26 mouse cellular contexts compared by ENCODE assay signal in genomic region chr3:106573191-106573590, GRCm38 (mm10). TPM values are rescaled to one million over a fixed set of nuclear protein-coding genes. Genes with fewer than 3 reads are reported as not detected.
DNase-seq lines count a peak whose midpoint lies in the region; ATAC-seq and TF ChIP-seq lines count a peak whose summit lies in the region.
"Had no signal": no experiment of that assay in that cellular context is flagged by ENCODE, and none has a peak within 500 bp of the region (broad histone marks: within the 10 kb centered on the region; RNA-seq: fewer than 3 reads in every experiment).

No protein-coding gene starts in this region.

- 0 out of 2 replicates have a peak overlapping the region, but pooled peaks have one; percentile 11 for H3K9ac ChIP-seq in MEL (ENCODE audit: control insufficient read depth, low read depth, low read length, poor library complexity, severe bottlenecking)
- no peak overlapping the region for H3K9ac ChIP-seq in liver, embryonic 12.5 days
- H3K9ac ChIP-seq: forebrain, postnatal 0 days; heart, embryonic 13.5 days; hindbrain, embryonic 15.5 days had no signal

- TF ChIP-seq RAD21 in MEL (IDR thresholded peaks at IDR 0.05; ENCODE audit: low read depth, low read length), result no peak

- 50% methylated on average over 2 of the region's 3 CpGs for WGBS in macrophage (ENCODE audit: missing documents)
- 58% methylated on average over 3 of the region's 3 CpGs for WGBS in liver, embryonic 12.5 days (ENCODE audit: insufficient replicate concordance)

- no peaks in the 10 kb centered on the region for H3K9me3 ChIP-seq in MEL (replicated peaks; ENCODE audit: insufficient read depth, low read length)
- no peaks in the 10 kb centered on the region for H3K9me3 ChIP-seq in liver, embryonic 12.5 days (replicated peaks)
- H3K9me3 ChIP-seq: forebrain, embryonic 10.5 days; G1E; heart, embryonic 10.5 days; heart, embryonic 13.5 days; hindbrain, embryonic 15.5 days had no signal

- H3K27ac ChIP-seq in MEL (ENCODE audit: control insufficient read depth, low read depth, low read length), result no peak overlapping the region; the same call in 1 of the 2 replicates
- H3K27ac ChIP-seq in bone marrow macrophage, adult 2 months (ENCODE audit: insufficient read depth, low read depth, low read length), result peak overlapping the region; percentile 72
- H3K27ac ChIP-seq in macrophage, result peak overlapping the region; percentile 19; the same call in 1 of the 2 replicates
- no peak overlapping the region for H3K27ac ChIP-seq in liver, embryonic 12.5 days
- H3K27ac ChIP-seq: forebrain, embryonic 10.5 days; heart, adult 2 months; heart, embryonic 10.5 days; heart, embryonic 13.5 days; hindbrain, embryonic 15.5 days had no signal

- TF ChIP-seq POLR2A in MEL (IDR thresholded peaks at IDR 0.05; ENCODE audit: control insufficient read depth in 1 of 2, insufficient read depth in 1 of 2, low read depth in 1 of 2, low read length in 2 of 2, poor library complexity in 1 of 2), result no peak
- TF ChIP-seq POLR2A in bone marrow macrophage, adult 2 months (IDR thresholded peaks at IDR 0.05; ENCODE audit: borderline replicate concordance, low read depth, low read length), result no peak

- 0 out of 2 replicates have a peak, but pooled peaks have one; percentile 43 for ATAC-seq in monocyte, adult 5-6 weeks (replicated peaks; ENCODE audit: insufficient number of reproducible peaks, low FRiP score, low TSS enrichment, poor library complexity, severe bottlenecking)
- ATAC-seq in liver, embryonic 12.5 days, result no peak
- ATAC-seq: forebrain, embryonic 14.5 days; forebrain, postnatal 0 days; intestine, postnatal 0 days; Patski had no signal

- no peak for TF ChIP-seq CTCF in MEL (IDR thresholded peaks at IDR 0.05 in 2 of 3, conservative IDR thresholded peaks at IDR 0.05 in 1 of 3; ENCODE audit: control insufficient read depth in 1 of 3, insufficient read depth in 1 of 3, low read depth in 2 of 3, low read length in 3 of 3, poor library complexity in 1 of 3, severe bottlenecking in 1 of 3)
- no peak for TF ChIP-seq CTCF in bone marrow macrophage, adult 2 months (IDR thresholded peaks at IDR 0.05; ENCODE audit: low read depth, low read length)

- DNase-seq in MEL (ENCODE audit: low read depth, low spot score) (peak; percentile 54), MN1 (ENCODE audit: low spot score) (no peak)
- DNase-seq in adrenal gland, postnatal 36 days, result no peak
- DNase-seq: adrenal gland, postnatal 10 days; cerebellum, adult 11-12 months; cerebellum, adult 8-10 months; cerebellum, postnatal 10 days; cerebellum, postnatal 36 days; forebrain, postnatal 0 days; gastrocnemius, postnatal 25 days; heart, adult 2 months; heart, postnatal 14 days; heart, postnatal 4 days had no signal

- no peak overlapping the region for H3K4me2 ChIP-seq in liver, embryonic 12.5 days
- H3K4me2 ChIP-seq: heart, embryonic 13.5 days; hindbrain, embryonic 15.5 days had no signal

- H3K4me3 ChIP-seq in MEL (ENCODE audit: control insufficient read depth in 1 of 2, insufficient read depth in 1 of 2, low read depth in 2 of 2, low read length in 2 of 2) (no peak overlapping the region), macrophage (ENCODE audit: inconsistent target) (no peak overlapping the region)
- no peak overlapping the region for H3K4me3 ChIP-seq in bone marrow macrophage, adult 2 months (ENCODE audit: insufficient read depth, low read length)
- no peak overlapping the region for H3K4me3 ChIP-seq in liver, embryonic 12.5 days
- H3K4me3 ChIP-seq: forebrain, embryonic 10.5 days; heart, adult 2 months; heart, embryonic 10.5 days; heart, embryonic 13.5 days; hindbrain, embryonic 15.5 days had no signal

- no peaks in the 10 kb centered on the region for H3K79me2 ChIP-seq in MEL (ENCODE audit: control insufficient read depth, insufficient read depth, low read length, poor library complexity)
- peaks cover 8% of the 10 kb centered on the region; the same call in 1 of the 2 replicates for H3K79me2 ChIP-seq in macrophage (ENCODE audit: inconsistent target)

- H3K27me3 ChIP-seq in MEL (ENCODE audit: control insufficient read depth in 1 of 2, insufficient read depth in 2 of 2, low read length in 2 of 2), result no peaks in the 10 kb centered on the region
- H3K27me3 ChIP-seq in liver, embryonic 12.5 days (replicated peaks), result no peaks in the 10 kb centered on the region
- H3K27me3 ChIP-seq: CH12.LX; heart, embryonic 13.5 days; hindbrain, embryonic 15.5 days; Patski had no signal

- peaks cover 0 to 2% of the 10 kb centered on the region in 2 experiments; a peak in 2 of 4 replicates for H3K4me1 ChIP-seq in MEL (ENCODE audit: control insufficient read depth in 1 of 2, insufficient read depth in 2 of 2, low read length in 2 of 2)
- peaks cover 4% of the 10 kb centered on the region; the same call in 1 of the 2 replicates for H3K4me1 ChIP-seq in bone marrow macrophage, adult 2 months (ENCODE audit: control insufficient read depth, insufficient read depth, low read length)
- H3K4me1 ChIP-seq in liver, embryonic 12.5 days, result no peaks in the 10 kb centered on the region
- H3K4me1 ChIP-seq: forebrain, embryonic 10.5 days; heart, embryonic 10.5 days; heart, embryonic 13.5 days; hindbrain, embryonic 15.5 days had no signal

- H3K36me3 ChIP-seq in MEL (ENCODE audit: control insufficient read depth in 1 of 2, insufficient read depth in 2 of 2, low read length in 2 of 2) (peaks cover 0 to 7% of the 10 kb centered on the region in 2 experiments; a peak in 2 of 4 replicates), macrophage (ENCODE audit: inconsistent target) (peaks cover 31% of the 10 kb centered on the region)
- peaks cover 7% of the 10 kb centered on the region; the same call in 1 of the 2 replicates for H3K36me3 ChIP-seq in liver, embryonic 12.5 days
- H3K36me3 ChIP-seq: G1E had no signal

- no peak for TF ChIP-seq EP300 in MEL (IDR thresholded peaks at IDR 0.05; ENCODE audit: low read depth in 1 of 2, low read length in 2 of 2)

TF ChIP-seq in MEL, 35 proteins besides CTCF, POLR2A, EP300 and RAD21:
- TF ChIP-seq ZNF384 (IDR thresholded peaks at IDR 0.05; ENCODE audit: low read depth, low read length), result peak; percentile 81
- TF ChIP-seq ETS1 (IDR thresholded peaks at IDR 0.05; ENCODE audit: low read depth, low read length), result peak; percentile 11; the same call in 1 of the 2 replicates
- no peak for TF ChIP-seq USF2 (IDR thresholded peaks at IDR 0.05; ENCODE audit: borderline replicate concordance in 1 of 2, insufficient read depth in 1 of 2, low read depth in 1 of 2, low read length in 2 of 2)
- TF ChIP-seq SIN3A (IDR thresholded peaks at IDR 0.05; ENCODE audit: low read length), result 0 out of 2 replicates have a peak, but pooled peaks have one; percentile 24

RNA-seq across cellular contexts. Expression of gene Cept1, which starts 25.6 kb away (rescaled TPM):
- total RNA-seq in MEL (2012; rRNA removed), result 26.0 and 32.0 TPM in 2 replicates
- polyA plus RNA-seq in MEL (2012; ENCODE audit: insufficient read depth in 1 of 2, insufficient read length in 2 of 2, low read depth in 1 of 2, low replicate concordance in 2 of 2, missing spikeins in 1 of 2), result 10 to 100 TPM in 1 of 2 experiments, not detected in 1; 15.9 TPM
- 116 and 119 TPM in 2 replicates for polyA plus RNA-seq in bone marrow macrophage, adult 2 months (2012; ENCODE audit: insufficient read depth, insufficient read length, missing spikeins)
- total RNA-seq in macrophage (2018; cell fraction: chromatin; rRNA removed), result 100 to 1,000 TPM in 20 of 26 experiments, 10 to 100 TPM in 6; 39.3 to 455 (median 247) TPM
- 100 to 1,000 TPM in 23 of 26 experiments, 10 to 100 TPM in 3; 85.5 to 266 (median 152) TPM for total RNA-seq in macrophage (2018; cell fraction: cytosol; rRNA removed)
- total RNA-seq in macrophage (2018; cell fraction: nucleus; rRNA removed), result 100 to 1,000 TPM; 107 to 448 (median 341) TPM
- polyA plus RNA-seq in macrophage (2018), result 73.6 to 155 TPM (median 154 TPM) in 3 replicates
- 149 to 192 TPM (median 150 TPM) in 3 replicates for total RNA-seq in monocyte, adult 5-6 weeks (2017)
- total RNA-seq in adrenal gland, postnatal 36 days (2021), result 10 to 100 TPM; 37.2 to 37.7 TPM
- polyA plus RNA-seq in liver, embryonic 12.5 days (2016; fragmentation: Nextera tagmentation; extraction: Ambion mirVana), result 23.2 and 31.3 TPM in 2 replicates

RNA-seq across cellular contexts. Expression of gene Dram2, which starts 25.6 kb away (rescaled TPM):
- 14.1 and 16.7 TPM in 2 replicates for total RNA-seq in MEL (2012; rRNA removed)
- polyA plus RNA-seq in MEL (2012; ENCODE audit: insufficient read depth in 1 of 2, insufficient read length in 2 of 2, low read depth in 1 of 2, low replicate concordance in 2 of 2, missing spikeins in 1 of 2), result 10 to 100 TPM in 1 of 2 experiments, not detected in 1; 20.1 TPM
- polyA plus RNA-seq in bone marrow macrophage, adult 2 months (2012; ENCODE audit: insufficient read depth, insufficient read length, missing spikeins), result 173 and 175 TPM in 2 replicates
- total RNA-seq in macrophage (2018; cell fraction: chromatin; rRNA removed), result 100 to 1,000 TPM in 20 of 26 experiments, 10 to 100 TPM in 6; 37.1 to 283 (median 171) TPM
- total RNA-seq in macrophage (2018; cell fraction: cytosol; rRNA removed), result 100 to 1,000 TPM; 192 to 356 (median 270) TPM
- 100 to 1,000 TPM in 24 of 26 experiments, 10 to 100 TPM in 2; 86.2 to 326 (median 213) TPM for total RNA-seq in macrophage (2018; cell fraction: nucleus; rRNA removed)
- 145 to 281 TPM (median 211 TPM) in 3 replicates for polyA plus RNA-seq in macrophage (2018)
- 95.3 to 127 TPM (median 113 TPM) in 3 replicates for total RNA-seq in monocyte, adult 5-6 weeks (2017)
- 100 to 1,000 TPM in 1 of 2 experiments, 10 to 100 TPM in 1; 70.8 to 116 TPM for total RNA-seq in adrenal gland, postnatal 36 days (2021)
- 23.9 and 24.9 TPM in 2 replicates for polyA plus RNA-seq in liver, embryonic 12.5 days (2016; fragmentation: Nextera tagmentation; extraction: Ambion mirVana)

Comparison
In these comparisons a context has a peak if more than half of its experiments do, and no peak if none do; other contexts are left out.
1. H3K27ac ChIP-seq: peak in bone marrow macrophage, adult 2 months (single experiment) and macrophage (single experiment); none in MEL (single experiment) and liver, embryonic 12.5 days (single experiment).